Mouse (Mus musculus) embryonic facial prominence, embryonic 11.5 days (tissue): ENCODE measurements around the gene 6030445D17Rik. TPM values are rescaled to one million over a fixed set of nuclear protein-coding genes. Genes with fewer than 3 reads are reported as not detected.

Experiments used
- ATAC-seq: fragments of 200-750 bp; cut with Nextera tagmentation; replicated peaks from 2 replicates; pipeline ENCODE4 v1.8.0; 2017; ENCODE audit warnings: low read depth; ENCODE audit not compliant: insufficient number of reproducible peaks, low FRiP score, low TSS enrichment
- DNase-seq: peaks from one replicate; pipeline ENCODE4 v3.0.0-alpha.2; 2015; ENCODE audit warnings: low spot score
- H3K27ac ChIP-seq: fragments of 300-500 bp; sonication (generic); replicated peaks from 2 replicates; pipeline ENCODE4 v1.5.1; 2014; ENCODE audit warnings: mild to moderate bottlenecking, low read depth, low read length, control low read depth
- H3K27me3 ChIP-seq: fragments of 300-500 bp; sonication (generic); 2 replicates; pipeline ENCODE4 v1.6.1; 2014; ENCODE audit warnings: mild to moderate bottlenecking, low read length, moderate library complexity, mixed read lengths; ENCODE audit not compliant: control insufficient read depth, insufficient read depth
- H3K36me3 ChIP-seq: fragments of 300-500 bp; sonication (generic); replicated peaks from 2 replicates; pipeline ENCODE4 v1.6.1; 2014; ENCODE audit warnings: low read depth, mild to moderate bottlenecking, low read length, moderate library complexity, mixed read lengths; ENCODE audit not compliant: control insufficient read depth, insufficient read depth
- H3K4me1 ChIP-seq: fragments of 300-500 bp; sonication (generic); 2 replicates; pipeline ENCODE4 v1.6.1; 2014; ENCODE audit warnings: low read length, mixed read lengths; ENCODE audit not compliant: control insufficient read depth, insufficient read depth
- H3K4me2 ChIP-seq: fragments of 300-500 bp; sonication (generic); 2 replicates; pipeline ENCODE4 v1.6.1; 2014; ENCODE audit warnings: low read depth, mild to moderate bottlenecking, control low read depth, low read length, moderate library complexity
- H3K4me3 ChIP-seq: fragments of 300-500 bp; sonication (generic); 2 replicates; pipeline ENCODE4 v1.5.1; 2014; ENCODE audit warnings: low read depth, low read length, control low read depth
- H3K9ac ChIP-seq: fragments of 300-500 bp; sonication (generic); replicated peaks from 2 replicates; pipeline ENCODE4 v1.6.1; 2014; ENCODE audit warnings: mild to moderate bottlenecking, control low read depth, low read length
- H3K9me3 ChIP-seq: fragments of 300-500 bp; sonication (generic); replicated peaks from 2 replicates; pipeline ENCODE4 v1.6.1; 2016; ENCODE audit warnings: mild to moderate bottlenecking, low read length, inconsistent platforms, mixed read lengths; ENCODE audit not compliant: control insufficient read depth
- WGBS: fragments of 180-500 bp; shearing (Covaris S2); extraction: QIAGEN DNeasy Blood & Tissue Kit; methylation state at CpG from one replicate; pipeline ENCODE4 v1.1.7; 2014; 5-methylcytosine and 5-hydroxymethylcytosine counted together
- polyA plus RNA-seq: library from polyadenylated mRNA; unstranded; fragments of >200 nt; fragmentation: Nextera tagmentation; extraction: Ambion mirVana; gene quantifications from 2 replicates; pipeline ENCODE4 v1.2.1, GENCODE M21; 2014

6030445D17Rik gene
- polyA plus RNA-seq, 1 experiment from 2014 or later = 0.15 TPM

GRCm38 (mm10) chr4:136451564-136451963 lies 10.5 kb upstream of the 6030445D17Rik start:
- H3K9ac ChIP-seq = no peak overlapping the region

DNA sequence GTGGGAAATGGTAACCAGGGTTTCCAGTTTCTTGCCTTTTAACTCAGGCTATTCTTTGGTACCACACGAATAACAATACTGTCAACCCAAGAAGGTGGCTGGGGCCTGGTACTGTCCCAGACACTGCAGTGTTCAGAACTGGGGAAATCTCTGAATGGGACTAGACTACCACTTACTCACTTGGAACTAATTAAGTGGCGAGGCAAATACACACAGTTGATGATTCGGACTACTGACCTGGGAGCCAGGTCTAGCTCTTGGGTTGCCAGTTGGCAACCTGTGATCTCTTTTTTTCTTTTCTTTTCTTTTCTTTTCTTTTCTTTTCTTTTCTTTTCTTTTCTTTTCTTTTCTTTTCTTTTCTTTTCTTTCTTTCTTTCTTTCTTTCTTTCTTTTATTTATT lies 9.8 kb upstream of the 6030445D17Rik start:
- Histone ChIP-seq H3K27ac (no peak overlapping the region), H3K4me1 (no peaks in the 10 kb centered on the region), H3K9ac (no peak overlapping the region), H3K9me3 (no peaks in the 10 kb centered on the region), H3K4me3 (no peak overlapping the region), H3K27me3 (no peaks in the 10 kb centered on the region), H3K4me2 (no peak overlapping the region), H3K36me3 (no peaks in the 10 kb centered on the region)
- 81% methylated on average over 3 of the region's 3 CpGs for WGBS
- no peak for DNase-seq
- ATAC-seq = no peak

More at GRCm38 (mm10) chr4:136451564-136451963, 10.5 kb upstream of the 6030445D17Rik start:
- Histone ChIP-seq H3K4me1 (no peaks in the 10 kb centered on the region), H3K9me3 (no peaks in the 10 kb centered on the region), H3K36me3 (no peaks in the 10 kb centered on the region), H3K27me3 (no peaks in the 10 kb centered on the region), H3K4me2 (no peak overlapping the region), H3K4me3 (no peak overlapping the region), H3K27ac (no peak overlapping the region)
- no peak for ATAC-seq
- no peak for DNase-seq
- 27% methylated on average over 6 of the region's 6 CpGs for WGBS

DNA sequence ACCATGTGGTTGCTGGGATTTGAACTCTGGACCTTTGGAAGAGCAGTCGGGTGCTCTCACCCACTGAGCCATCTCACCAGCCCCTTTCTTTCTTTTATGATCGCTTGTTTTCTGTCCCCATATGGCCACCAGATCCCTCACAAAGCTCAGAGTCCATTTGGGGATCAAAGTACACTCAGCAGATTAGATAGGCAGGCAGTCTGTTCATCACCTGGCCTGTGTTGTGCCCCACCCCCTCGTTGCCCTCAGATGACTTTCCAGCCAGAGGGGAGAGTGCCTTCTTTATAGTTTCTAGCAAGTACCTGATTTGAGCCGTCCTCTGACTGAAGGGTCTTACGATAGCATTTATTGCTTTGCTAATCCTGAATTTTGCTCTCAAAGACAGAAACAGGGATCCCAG lies 9.3 kb upstream of the 6030445D17Rik start:
- ATAC-seq = no peak
- no peak overlapping the region for H3K9ac ChIP-seq
- no peak overlapping the region for H3K4me2 ChIP-seq
- H3K4me3 ChIP-seq = no peak overlapping the region
- no peak overlapping the region for H3K27ac ChIP-seq
- H3K9me3 ChIP-seq = no peaks in the 10 kb centered on the region
- no peaks in the 10 kb centered on the region for H3K36me3 ChIP-seq
- H3K27me3 ChIP-seq = no peaks in the 10 kb centered on the region
- DNase-seq = no peak
- H3K4me1 ChIP-seq = no peaks in the 10 kb centered on the region
- WGBS = 63% methylated on average over 5 of the region's 5 CpGs

- DNase-seq (peak; percentile 93), ATAC-seq (no peak)
- no peak overlapping the region for H3K27ac ChIP-seq
- no peaks in the 10 kb centered on the region for H3K36me3 ChIP-seq
- WGBS = 8% methylated on average over 10 of the region's 10 CpGs
- H3K9ac ChIP-seq = no peak overlapping the region; the same call in 1 of the 2 replicates
- H3K4me1 ChIP-seq = no peaks in the 10 kb centered on the region
- no peaks in the 10 kb centered on the region for H3K9me3 ChIP-seq
- 0 out of 2 replicates have a peak overlapping the region, but pooled peaks have one; percentile 7 for H3K4me3 ChIP-seq
- no peaks in the 10 kb centered on the region for H3K27me3 ChIP-seq
- peak overlapping the region; percentile 24; the same call in 1 of the 2 replicates for H3K4me2 ChIP-seq
Measured at GRCm38 (mm10) chr4:136454850-136455260, 7.2 kb upstream of the 6030445D17Rik start.

DNA sequence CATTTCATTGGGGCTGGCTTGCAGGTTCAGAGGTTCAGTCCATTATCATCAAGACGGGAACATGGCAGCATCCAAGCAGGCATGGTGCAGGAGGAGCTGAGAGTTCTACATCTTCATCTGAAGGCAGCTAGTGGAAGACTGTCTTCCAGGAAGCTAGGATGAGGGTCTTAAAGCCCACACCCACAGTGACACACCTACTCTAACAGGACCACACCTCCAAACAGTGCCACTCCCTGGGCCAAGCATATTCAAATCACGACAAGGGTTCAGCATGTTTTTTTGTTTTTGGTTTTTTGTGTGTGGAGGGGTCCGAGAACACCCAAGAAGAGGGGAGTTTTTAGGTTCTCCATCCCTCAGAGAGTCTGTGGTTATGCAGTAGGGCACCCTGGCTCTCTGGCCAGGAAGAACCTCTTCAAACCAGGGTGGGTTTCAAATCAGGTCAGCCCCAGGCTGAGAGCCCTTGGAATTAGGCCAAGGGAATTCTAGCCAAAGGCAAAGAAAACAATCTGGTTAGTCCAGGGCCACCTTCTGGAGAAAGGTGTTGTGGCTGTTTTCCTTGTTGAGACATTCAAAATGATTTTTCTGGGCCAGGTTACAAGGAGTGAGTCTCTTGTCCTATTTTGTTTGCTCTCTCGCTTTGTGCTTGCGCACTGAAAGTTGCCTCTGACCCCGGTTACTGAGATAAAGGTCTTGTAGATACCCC lies 5.4 kb upstream of the 6030445D17Rik start:
- DNase-seq = no peak
- Histone ChIP-seq H3K4me2 (no peak overlapping the region), H3K27me3 (peaks cover 2% of the 10 kb centered on the region), H3K36me3 (no peaks in the 10 kb centered on the region), H3K9me3 (no peaks in the 10 kb centered on the region), H3K4me1 (no peaks in the 10 kb centered on the region), H3K27ac (no peak overlapping the region), H3K4me3 (no peak overlapping the region), H3K9ac (no peak overlapping the region)
- no peak for ATAC-seq
- WGBS = 87% methylated on average over 6 of the region's 6 CpGs

- no peak for ATAC-seq
- WGBS = 85% methylated on average over 7 of the region's 7 CpGs
Measured at GRCm38 (mm10) chr4:136458276-136458675, 3.8 kb upstream of the 6030445D17Rik start.

GRCm38 (mm10) chr4:136459210-136459609 lies 2.8 kb upstream of the 6030445D17Rik start:
- DNase-seq (no peak), ATAC-seq (no peak)
- H3K9ac ChIP-seq = no peak overlapping the region
- H3K4me2 ChIP-seq = no peak overlapping the region
- no peak overlapping the region for H3K4me3 ChIP-seq
- peaks cover 8% of the 10 kb centered on the region for H3K27me3 ChIP-seq
- H3K4me1 ChIP-seq = no peaks in the 10 kb centered on the region
- H3K9me3 ChIP-seq = no peaks in the 10 kb centered on the region
- 88% methylated on average over 12 of the region's 12 CpGs for WGBS
- H3K36me3 ChIP-seq = no peaks in the 10 kb centered on the region
- no peak overlapping the region for H3K27ac ChIP-seq

More at GRCm38 (mm10) chr4:136458276-136458675, 3.8 kb upstream of the 6030445D17Rik start:
- H3K27ac ChIP-seq = no peak overlapping the region
- no peaks in the 10 kb centered on the region for H3K4me1 ChIP-seq
- no peak for DNase-seq
- H3K9ac ChIP-seq = no peak overlapping the region
- no peak overlapping the region for H3K4me3 ChIP-seq
- no peak overlapping the region for H3K4me2 ChIP-seq
- no peaks in the 10 kb centered on the region for H3K36me3 ChIP-seq
- H3K9me3 ChIP-seq = no peaks in the 10 kb centered on the region
- H3K27me3 ChIP-seq = peaks cover 4% of the 10 kb centered on the region

GRCm38 (mm10) chr4:136461206-136461605 lies 844 bp upstream of the 6030445D17Rik start:
- ATAC-seq (no peak; the same call in 1 of the 2 replicates), DNase-seq (no peak)
- H3K27ac ChIP-seq = no peak overlapping the region
- H3K27me3 ChIP-seq = peaks cover 8% of the 10 kb centered on the region
- H3K9me3 ChIP-seq = no peaks in the 10 kb centered on the region
- no peaks in the 10 kb centered on the region for H3K4me1 ChIP-seq
- no peaks in the 10 kb centered on the region for H3K36me3 ChIP-seq
- no peak overlapping the region for H3K9ac ChIP-seq
- H3K4me3 ChIP-seq = no peak overlapping the region
- H3K4me2 ChIP-seq = no peak overlapping the region
- WGBS = 30% methylated on average over 4 of the region's 4 CpGs
